Mouse (Mus musculus): Measurements from ENCODE around the gene Sdhaf1. TPM values are rescaled to one million over a fixed set of nuclear protein-coding genes. Genes with fewer than 3 reads are reported as not detected.

Gene Sdhaf1
- total and polyA plus RNA-seq, 2 experiments from 2014 or later: 16.5 to 23.3 TPM

- ATAC-seq (ENCODE audit: insufficient read depth, low read depth): no peak
- no peaks in the 10 kb centered on the region for H3K36me3 ChIP-seq (replicated peaks; ENCODE audit: control insufficient read depth, insufficient read depth, low read length)
- WGBS: 52% methylated on average over 2 of the region's 2 CpGs
- DNase-seq (ENCODE audit: low spot score): no peak
- no peak overlapping the region for H3K4me3 ChIP-seq (ENCODE audit: low read depth, low read length)
- H3K4me1 ChIP-seq (ENCODE audit: control insufficient read depth, insufficient read depth): peaks cover 11% of the 10 kb centered on the region
- no peaks in the 10 kb centered on the region for H3K27me3 ChIP-seq (ENCODE audit: control insufficient read depth, insufficient read depth, low read length)
- no peaks in the 10 kb centered on the region for H3K9me3 ChIP-seq (replicated peaks; ENCODE audit: control insufficient read depth, low read length)
- H3K4me2 ChIP-seq (ENCODE audit: low read depth, low read length): no peak overlapping the region
- TF ChIP-seq CTCF (IDR thresholded peaks at IDR 0.05; ENCODE audit: low read depth): peak; percentile 41
- TF ChIP-seq EP300 (IDR thresholded peaks at IDR 0.05; ENCODE audit: low read depth): no peak
- H3K27ac ChIP-seq (ENCODE audit: low read depth): no peak overlapping the region
- no peak overlapping the region for H3K9ac ChIP-seq (replicated peaks; ENCODE audit: low read depth, low read length)
Measured at GRCm38 (mm10) chr7:30325364-30325763, 1.7 kb upstream of the Sdhaf1 start.

DNA sequence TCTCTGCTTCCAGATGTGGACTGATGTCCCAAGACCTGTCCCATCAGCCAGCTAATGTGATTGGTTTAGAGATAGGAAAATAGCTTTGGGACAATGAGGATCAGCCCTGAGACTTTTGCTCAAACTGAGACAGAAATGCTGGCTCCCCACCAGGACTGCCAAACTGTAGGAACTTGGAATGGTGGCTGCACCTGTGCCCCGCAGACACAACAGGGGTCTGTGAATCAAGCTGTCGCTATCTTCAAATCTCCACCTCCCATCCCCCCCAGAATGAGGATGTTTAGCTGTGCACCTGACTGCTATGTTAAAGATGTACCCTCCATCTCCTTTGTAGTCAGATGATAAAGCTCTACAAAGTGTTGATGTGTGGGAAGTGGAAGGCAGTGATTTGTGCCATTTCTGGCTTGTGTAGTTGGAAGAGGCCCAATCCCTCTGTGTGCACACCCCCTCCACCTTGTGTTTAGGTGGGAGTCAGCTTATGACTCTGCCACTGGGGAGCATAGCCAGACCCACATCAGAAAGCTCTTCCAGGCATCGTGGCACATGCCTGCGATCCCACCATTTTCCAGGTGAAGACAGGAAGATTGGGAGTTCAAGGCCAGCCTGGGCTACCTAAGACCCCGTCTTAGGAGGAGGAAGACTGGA, 727 bp upstream of the Sdhaf1 start:
- 68% methylated on average over 5 of the region's 5 CpGs for WGBS
- no peak overlapping the region for H3K4me2 ChIP-seq (ENCODE audit: low read depth, low read length)
- no peak overlapping the region for H3K9ac ChIP-seq (replicated peaks; ENCODE audit: low read depth, low read length)
- no peak for TF ChIP-seq CTCF (IDR thresholded peaks at IDR 0.05; ENCODE audit: low read depth)
- no peak for TF ChIP-seq EP300 (IDR thresholded peaks at IDR 0.05; ENCODE audit: low read depth)
- H3K4me1 ChIP-seq (ENCODE audit: control insufficient read depth, insufficient read depth): peaks cover 11% of the 10 kb centered on the region
- no peaks in the 10 kb centered on the region for H3K27me3 ChIP-seq (ENCODE audit: control insufficient read depth, insufficient read depth, low read length)
- ATAC-seq (ENCODE audit: insufficient read depth, low read depth) (no peak), DNase-seq (ENCODE audit: low spot score) (no peak)
- H3K36me3 ChIP-seq (replicated peaks; ENCODE audit: control insufficient read depth, insufficient read depth, low read length): no peaks in the 10 kb centered on the region
- H3K9me3 ChIP-seq (replicated peaks; ENCODE audit: control insufficient read depth, low read length): no peaks in the 10 kb centered on the region
- no peak overlapping the region for H3K27ac ChIP-seq (ENCODE audit: low read depth)
- no peak overlapping the region for H3K4me3 ChIP-seq (ENCODE audit: low read depth, low read length)

DNA sequence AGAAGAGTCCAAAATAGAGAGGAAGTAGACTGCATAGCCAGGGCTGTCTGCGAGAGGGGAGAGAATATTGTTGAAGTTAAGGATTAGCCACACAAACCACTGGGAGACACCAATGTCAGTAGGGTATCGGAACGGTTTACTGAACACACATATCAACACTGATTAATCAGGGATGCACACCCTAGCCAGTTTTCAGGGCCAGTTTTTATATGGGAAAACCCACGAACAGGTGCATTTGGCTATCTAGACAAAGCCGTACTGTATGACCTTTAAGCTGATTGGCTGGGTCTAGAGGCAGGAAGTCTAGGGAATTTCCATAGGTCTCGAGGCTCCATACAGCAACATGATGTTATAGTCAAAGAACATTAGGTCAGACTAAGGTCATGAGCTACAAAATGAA, 830 bp downstream of the Sdhaf1 start:
- Histone ChIP-seq H3K36me3 (replicated peaks; ENCODE audit: control insufficient read depth, insufficient read depth, low read length) (no peaks in the 10 kb centered on the region), H3K27ac (ENCODE audit: low read depth) (peak overlapping the region; percentile 91), H3K9ac (replicated peaks; ENCODE audit: low read depth, low read length) (peak overlapping the region; percentile 37; the same call in 1 of the 2 replicates), H3K9me3 (replicated peaks; ENCODE audit: control insufficient read depth, low read length) (no peaks in the 10 kb centered on the region), H3K4me1 (ENCODE audit: control insufficient read depth, insufficient read depth) (peaks cover 11% of the 10 kb centered on the region), H3K4me3 (ENCODE audit: low read depth, low read length) (peak overlapping the region; percentile 80), H3K4me2 (ENCODE audit: low read depth, low read length) (peak overlapping the region; percentile 84), H3K27me3 (ENCODE audit: control insufficient read depth, insufficient read depth, low read length) (no peaks in the 10 kb centered on the region)
- DNase-seq (ENCODE audit: low spot score) (no peak), ATAC-seq (ENCODE audit: insufficient read depth, low read depth) (no peak)
- WGBS: 26% methylated on average over 6 of the region's 6 CpGs
- TF ChIP-seq EP300 (IDR thresholded peaks at IDR 0.05; ENCODE audit: low read depth) (no peak), CTCF (IDR thresholded peaks at IDR 0.05; ENCODE audit: low read depth) (no peak)

DNA sequence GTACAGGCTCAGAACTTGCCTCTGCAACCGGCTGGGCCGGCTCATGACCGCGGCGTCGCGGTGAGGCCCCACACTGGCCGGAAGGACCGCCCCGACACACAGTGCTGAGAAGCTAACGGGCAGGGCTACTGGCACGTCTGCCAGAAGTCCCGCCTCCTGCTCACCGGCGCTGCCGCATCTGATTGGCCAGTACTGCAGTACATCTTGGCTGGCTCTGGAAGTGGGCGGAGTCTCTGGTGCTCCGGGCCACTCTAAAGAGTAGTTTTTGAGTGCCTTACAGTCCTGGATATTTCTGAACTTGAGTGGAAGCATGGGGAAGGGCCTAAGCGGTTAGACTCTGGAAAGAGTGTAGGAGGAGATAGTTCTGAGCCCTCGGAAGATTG, 1.4 kb downstream of the Sdhaf1 start:
- H3K27me3 ChIP-seq (ENCODE audit: control insufficient read depth, insufficient read depth, low read length): no peaks in the 10 kb centered on the region
- WGBS: under 1% methylated on average over 20 of the region's 20 CpGs
- peak; percentile 99 for ATAC-seq (ENCODE audit: insufficient read depth, low read depth)

DNA sequence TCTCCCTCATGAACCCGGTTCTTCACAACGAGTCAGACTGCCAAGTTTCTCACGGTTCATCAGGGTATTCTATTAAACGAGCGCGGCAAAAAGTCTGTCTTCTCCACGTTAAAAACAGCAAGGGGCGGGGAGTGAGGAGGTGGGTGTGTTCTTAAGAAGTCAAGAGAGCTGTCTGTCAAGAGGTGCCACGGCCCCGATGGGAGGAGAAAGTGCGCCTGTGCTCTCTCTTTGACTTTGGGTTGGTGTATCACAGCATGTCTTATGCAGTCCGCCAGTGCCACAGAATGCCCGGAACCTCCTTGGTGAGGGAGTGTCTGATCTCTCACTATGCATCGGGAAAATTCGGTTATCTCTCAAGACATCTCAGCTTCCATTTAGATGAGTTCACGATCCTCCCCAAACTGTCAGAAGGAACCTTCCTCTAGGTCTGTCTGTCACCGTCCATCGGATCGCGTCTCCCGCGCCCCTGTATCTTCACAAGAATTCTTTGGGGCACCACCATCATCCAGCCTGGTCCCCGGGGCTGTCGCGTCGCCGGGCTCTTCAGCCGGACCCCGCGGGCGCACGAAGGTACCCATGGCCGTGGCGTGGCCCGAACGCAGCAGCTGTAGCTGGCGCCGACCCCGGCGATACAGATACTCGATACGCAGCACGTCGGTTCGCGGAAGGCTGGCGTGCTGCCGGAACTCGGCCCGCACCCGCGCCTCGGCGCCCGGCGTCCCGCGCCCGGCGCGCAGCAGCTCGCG, 2.0 kb downstream of the Sdhaf1 start, which contains the start of gene E130208F15Rik:
E130208F15Rik (plus strand) TSS at position 202 of the 746 bp plus-strand sequence.
- Histone ChIP-seq H3K4me2 (ENCODE audit: low read depth, low read length) (peak within 1 kb of the TSS; percentile 84), H3K27me3 (ENCODE audit: control insufficient read depth, insufficient read depth, low read length) (no peaks in the 10 kb centered on the region), H3K36me3 (replicated peaks; ENCODE audit: control insufficient read depth, insufficient read depth, low read length) (no peaks in the 10 kb centered on the region), H3K27ac (ENCODE audit: low read depth) (peak within 1 kb of the TSS; percentile 91), H3K4me1 (ENCODE audit: control insufficient read depth, insufficient read depth) (peaks cover 11% of the 10 kb centered on the region), H3K9me3 (replicated peaks; ENCODE audit: control insufficient read depth, low read length) (no peaks in the 10 kb centered on the region), H3K4me3 (ENCODE audit: low read depth, low read length) (peak within 1 kb of the TSS; percentile 80), H3K9ac (replicated peaks; ENCODE audit: low read depth, low read length) (peak within 1 kb of the TSS; percentile 78)
- DNase-seq (ENCODE audit: low spot score) (peak; percentile 71), ATAC-seq (ENCODE audit: insufficient read depth, low read depth) (peak; percentile 40)
- WGBS: under 1% methylated on average over 63 of the region's 63 CpGs
- no peak for TF ChIP-seq EP300 (IDR thresholded peaks at IDR 0.05; ENCODE audit: low read depth)

More for the DNA sequence above, 1.4 kb downstream of the Sdhaf1 start:
- Histone ChIP-seq H3K4me1 (ENCODE audit: control insufficient read depth, insufficient read depth) (peaks cover 11% of the 10 kb centered on the region), H3K9ac (replicated peaks; ENCODE audit: low read depth, low read length) (peak overlapping the region; percentile 78), H3K27ac (ENCODE audit: low read depth) (peak overlapping the region; percentile 91), H3K4me2 (ENCODE audit: low read depth, low read length) (peak overlapping the region; percentile 84), H3K9me3 (replicated peaks; ENCODE audit: control insufficient read depth, low read length) (no peaks in the 10 kb centered on the region), H3K4me3 (ENCODE audit: low read depth, low read length) (peak overlapping the region; percentile 80), H3K36me3 (replicated peaks; ENCODE audit: control insufficient read depth, insufficient read depth, low read length) (no peaks in the 10 kb centered on the region)
- peak; percentile 98 for DNase-seq (ENCODE audit: low spot score)
- TF ChIP-seq CTCF (IDR thresholded peaks at IDR 0.05; ENCODE audit: low read depth) (no peak), EP300 (IDR thresholded peaks at IDR 0.05; ENCODE audit: low read depth) (no peak)
